Mouse (Mus musculus): ENCODE measurements around the gene F8. TPM values are rescaled to one million over a fixed set of nuclear protein-coding genes. Genes with fewer than 3 reads are reported as not detected.

The F8 gene
- 2.5 TPM for polyA plus RNA-seq (2014; fragmentation: Illumina TruSeq; extraction: RNeasy Lipid Tissue Mini Kit (QIAGEN cat#74804); ENCODE audit: low read depth, low replicate concordance)

GRCm38 (mm10) chrX:75382195-75382771, at the start of gene F8, which contains the start of gene Fundc2:
F8 (minus strand) TSS chrX:75382615.
Fundc2 (plus strand) TSS chrX:75382399.

GRCm38 (mm10) chrX:75415936-75416785, 33.7 kb upstream of the F8 start, which contains the start of the genes Cmc4, Mtcp1 and Brcc3:
Cmc4 (minus strand) TSS chrX:75416584.
Mtcp1 (minus strand) TSS chrX:75416588.
Brcc3 (plus strand) TSS chrX:75416628.

GRCm38 (mm10) chrX:75163670-75164069, 218.7 kb downstream of the F8 start, which contains the start of gene Smim9:
Smim9 (minus strand) TSS chrX:75163770.

GRCm38 (mm10) chrX:75130467-75131160, 251.8 kb downstream of the F8 start, which contains the start of gene Mpp1:
Mpp1 (minus strand) TSS chrX:75131016.

Other genes starting within 250 kb of the F8 start
- gene Smim9, start 218.8 kb downstream of the F8 start, polyA plus RNA-seq (2014; fragmentation: Illumina TruSeq; extraction: RNeasy Lipid Tissue Mini Kit (QIAGEN cat#74804); ENCODE audit: low read depth, low replicate concordance), result 14.8 TPM
- 15.1 TPM for gene Fundc2, start 216 bp downstream of the F8 start, polyA plus RNA-seq (2014; fragmentation: Illumina TruSeq; extraction: RNeasy Lipid Tissue Mini Kit (QIAGEN cat#74804); ENCODE audit: low read depth, low replicate concordance)
- gene Cmc4, start 34.0 kb upstream of the F8 start, polyA plus RNA-seq (2014; fragmentation: Illumina TruSeq; extraction: RNeasy Lipid Tissue Mini Kit (QIAGEN cat#74804); ENCODE audit: low read depth, low replicate concordance), result 7.9 TPM
- 5.3 TPM for gene Mtcp1, start 34.0 kb upstream of the F8 start, polyA plus RNA-seq (2014; fragmentation: Illumina TruSeq; extraction: RNeasy Lipid Tissue Mini Kit (QIAGEN cat#74804); ENCODE audit: low read depth, low replicate concordance)
- gene Brcc3, start 34.0 kb upstream of the F8 start, polyA plus RNA-seq (2014; fragmentation: Illumina TruSeq; extraction: RNeasy Lipid Tissue Mini Kit (QIAGEN cat#74804); ENCODE audit: low read depth, low replicate concordance), result 8.2 TPM
- 35.7 TPM for gene Vbp1, start 131.7 kb upstream of the F8 start, polyA plus RNA-seq (2014; fragmentation: Illumina TruSeq; extraction: RNeasy Lipid Tissue Mini Kit (QIAGEN cat#74804); ENCODE audit: low read depth, low replicate concordance)
- gene Rab39b, start 195.6 kb upstream of the F8 start, polyA plus RNA-seq (2014; fragmentation: Illumina TruSeq; extraction: RNeasy Lipid Tissue Mini Kit (QIAGEN cat#74804); ENCODE audit: low read depth, low replicate concordance), result 0.59 TPM